Mouse (Mus musculus) spleen, adult 12 weeks (tissue): ENCODE results near the gene H2afy.
"Not testable (repeated sequence)": the region's sequence is repeated elsewhere in the genome, so short reads cannot be mapped to it uniquely, and the experiment has no call there.

Experiments used
- DNase-seq: peaks from one replicate; pipeline ENCODE4 v3.0.0; 2022; ENCODE audit warnings: low spot score

Gene H2afy

DNA sequence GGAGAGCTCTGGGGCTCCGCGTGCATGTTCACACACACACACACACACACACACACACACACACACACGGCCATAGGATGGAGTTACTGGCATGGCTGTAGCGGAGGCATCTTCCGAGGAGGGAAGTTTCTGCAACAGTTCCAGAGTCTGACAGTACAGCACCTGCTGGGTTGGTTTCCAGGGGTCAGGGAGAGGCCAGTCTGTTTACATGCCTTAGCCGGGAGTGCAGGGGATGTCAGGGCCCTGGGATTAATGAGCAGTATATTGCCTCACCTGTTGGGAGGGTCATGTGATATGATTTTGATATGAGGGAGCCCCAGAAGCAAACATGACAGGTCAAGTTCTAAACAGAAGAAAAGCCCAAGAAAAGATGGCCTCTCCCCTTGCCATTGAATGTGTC, 66.5 kb downstream of the H2afy start:
- DNase-seq = no peak

DNA sequence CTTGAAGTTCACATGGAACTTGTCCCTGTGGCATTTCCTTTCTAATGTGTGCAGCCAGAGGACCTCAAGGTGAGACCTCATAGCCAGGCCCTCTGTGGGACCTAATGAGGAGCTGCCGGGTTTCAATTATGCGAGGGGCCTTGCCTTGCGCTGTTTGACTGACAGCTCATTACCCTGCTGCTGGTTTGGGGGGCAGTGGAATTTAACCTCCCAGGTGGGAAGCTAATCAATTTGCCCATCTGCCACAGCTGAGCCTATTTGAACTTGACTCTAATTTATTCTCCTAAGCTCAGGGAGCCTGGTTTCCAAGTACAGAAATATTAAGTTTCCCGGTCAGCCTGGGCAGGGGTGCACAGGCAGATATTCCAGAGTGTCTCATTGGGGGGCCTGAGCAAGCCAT, 67.6 kb downstream of the H2afy start:
- DNase-seq = no peak

DNA sequence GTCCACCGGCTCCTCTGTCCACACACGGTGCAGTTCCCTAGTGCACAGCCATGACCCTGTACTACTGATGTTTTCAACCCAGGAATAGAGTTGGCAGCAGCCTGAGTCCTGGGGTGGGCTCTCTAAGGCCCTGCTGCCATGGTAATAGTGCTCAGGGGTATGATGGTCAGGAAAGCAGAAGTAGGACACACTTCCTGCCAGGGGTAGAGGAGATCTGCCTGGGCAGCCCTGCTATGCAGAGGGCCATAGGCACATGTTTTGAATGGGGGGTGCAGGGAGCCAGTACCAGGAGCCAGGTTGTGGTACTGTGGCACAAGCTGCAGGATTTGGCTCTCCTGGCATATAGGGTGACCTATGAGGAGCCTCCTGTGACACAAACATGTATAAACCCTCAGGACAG, 69.3 kb downstream of the H2afy start:
- no peak for DNase-seq

DNA sequence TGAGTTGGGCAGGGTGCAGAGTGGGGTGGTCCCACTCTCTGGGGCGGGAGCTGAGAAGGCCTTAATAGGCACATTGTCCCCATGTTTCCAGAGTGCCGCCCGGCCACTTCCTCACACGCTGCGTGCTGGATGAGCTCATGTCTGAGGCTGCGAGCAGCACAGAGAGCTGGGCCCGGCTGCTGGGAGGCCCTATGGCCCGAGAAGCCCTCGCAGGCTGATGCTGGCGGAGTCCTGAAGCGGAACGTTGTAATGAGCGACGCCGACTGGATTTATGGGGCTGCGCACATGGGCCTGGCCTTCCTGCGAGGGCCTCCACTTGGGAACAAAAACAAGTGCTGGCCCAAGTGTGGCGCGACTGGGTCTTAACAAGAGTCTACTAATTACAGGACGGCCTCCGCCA, 70.0 kb downstream of the H2afy start:
- DNase-seq = no peak

DNA sequence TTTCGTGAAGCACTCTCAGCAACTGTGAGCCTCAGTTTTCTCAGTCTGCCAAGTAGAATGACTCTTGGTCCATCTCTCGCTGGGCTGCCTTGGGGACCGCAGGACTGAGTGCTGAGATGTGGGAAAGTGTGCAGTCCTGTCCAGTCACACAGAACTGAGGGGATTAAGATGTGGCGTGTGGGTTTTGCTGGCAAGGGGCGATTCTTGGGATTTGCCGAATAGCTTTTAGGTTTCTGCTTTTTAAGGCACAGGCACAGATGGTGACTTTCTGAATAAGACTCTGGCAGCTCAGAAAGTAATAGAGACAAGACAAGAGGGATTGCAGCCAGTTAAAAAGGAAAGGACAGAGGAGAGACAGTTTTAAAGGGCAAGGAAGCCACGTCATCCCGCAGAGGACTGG, 78.4 kb downstream of the H2afy start:
- no peak for DNase-seq

DNA sequence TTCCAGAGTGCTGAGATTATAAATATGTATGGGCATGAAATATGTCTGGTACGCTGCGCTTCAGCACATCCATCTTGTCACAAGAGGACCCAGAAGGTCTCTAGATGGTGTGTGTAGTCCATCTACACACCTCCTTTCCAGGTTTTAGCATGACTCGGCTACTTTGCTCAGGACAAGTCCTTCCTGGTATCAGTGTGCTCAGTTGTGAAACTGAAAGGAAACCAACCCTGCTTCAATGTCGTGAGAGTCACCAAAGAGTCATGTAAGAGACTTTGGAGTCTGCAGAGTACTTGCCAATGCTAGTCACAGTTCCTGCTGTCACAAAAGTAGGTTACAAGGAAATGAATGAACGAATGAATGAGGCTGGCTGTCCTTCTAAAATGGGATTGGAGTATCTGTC, 80.4 kb downstream of the H2afy start:
- no peak for DNase-seq

DNA sequence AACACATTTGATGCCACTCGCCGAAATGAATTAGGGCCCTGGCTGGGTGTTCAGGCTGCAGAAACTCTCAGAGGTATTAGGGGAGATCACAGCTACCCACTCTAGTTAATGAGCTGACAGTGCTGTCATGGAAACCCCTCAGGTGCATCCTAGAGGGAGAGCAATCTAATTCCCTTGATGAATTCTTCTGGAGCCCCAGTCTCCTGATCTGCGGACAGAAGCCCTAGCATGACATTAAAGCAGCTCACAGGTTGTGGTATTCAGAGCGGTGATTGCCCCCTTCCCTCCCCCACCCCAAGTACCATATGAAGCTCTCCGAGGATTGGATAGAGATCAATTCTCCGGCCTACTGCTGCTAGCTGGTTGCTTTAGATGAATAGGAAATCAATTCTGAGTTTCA, 82.1 kb downstream of the H2afy start:
- no peak for DNase-seq

DNA sequence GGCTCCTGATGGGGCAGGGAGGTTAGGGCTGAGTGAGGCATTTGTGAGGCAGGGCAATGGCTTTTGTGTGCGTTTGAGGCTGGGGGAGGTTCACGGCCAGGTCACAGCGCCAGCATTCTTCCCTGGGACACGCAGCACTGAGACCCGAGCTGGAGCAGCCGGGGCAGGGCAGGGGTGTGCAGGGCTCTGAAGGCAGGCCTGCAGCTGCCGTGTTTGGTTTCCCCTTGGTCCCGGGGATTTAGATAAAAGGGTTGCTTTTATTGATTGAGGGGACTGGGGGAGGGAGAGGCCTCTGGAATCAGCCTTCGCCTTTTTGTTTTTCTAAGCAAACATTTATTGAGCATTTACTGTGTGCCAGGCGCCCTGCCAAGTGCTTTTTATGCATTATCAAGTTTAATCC, 83.4 kb downstream of the H2afy start:
- no peak for DNase-seq

DNA sequence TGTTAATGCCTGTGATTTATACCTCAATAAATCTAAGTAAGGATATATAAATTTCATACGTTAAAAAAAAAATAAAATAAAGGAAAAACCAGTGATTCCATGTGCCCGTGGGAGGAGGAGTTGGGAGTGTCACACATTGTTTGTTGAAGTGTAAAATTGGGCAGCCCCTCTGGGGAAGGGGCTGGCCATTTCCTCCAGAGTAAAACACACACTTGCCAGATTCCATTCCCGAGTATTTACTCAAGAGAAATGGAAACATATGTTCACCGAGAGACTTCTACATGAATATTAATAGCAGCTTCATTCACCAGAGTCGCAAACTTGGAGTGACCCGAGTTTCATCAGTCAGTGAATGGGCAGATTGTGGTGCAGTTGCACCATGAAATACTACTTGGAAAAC, 85.9 kb downstream of the H2afy start:
- DNase-seq = no peak

DNA sequence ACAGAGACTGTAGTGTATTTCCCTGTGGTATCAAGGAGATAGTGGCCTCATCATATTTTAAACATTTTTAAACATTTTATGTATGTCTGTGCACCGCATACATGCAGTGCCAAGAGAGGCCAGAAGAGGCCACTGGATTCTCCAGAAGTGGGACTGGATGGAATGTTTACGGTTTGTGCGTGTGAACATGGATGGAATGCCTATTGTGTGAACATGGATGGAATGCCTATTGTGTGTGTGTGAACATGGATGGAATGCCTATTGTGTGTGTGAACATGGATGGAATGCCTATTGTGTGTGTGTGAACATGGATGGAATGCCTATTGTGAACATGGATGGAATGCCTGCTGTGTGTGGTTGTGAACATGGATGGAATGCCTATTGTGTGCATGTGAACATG, 93.9 kb downstream of the H2afy start:
- no peak for DNase-seq

DNA sequence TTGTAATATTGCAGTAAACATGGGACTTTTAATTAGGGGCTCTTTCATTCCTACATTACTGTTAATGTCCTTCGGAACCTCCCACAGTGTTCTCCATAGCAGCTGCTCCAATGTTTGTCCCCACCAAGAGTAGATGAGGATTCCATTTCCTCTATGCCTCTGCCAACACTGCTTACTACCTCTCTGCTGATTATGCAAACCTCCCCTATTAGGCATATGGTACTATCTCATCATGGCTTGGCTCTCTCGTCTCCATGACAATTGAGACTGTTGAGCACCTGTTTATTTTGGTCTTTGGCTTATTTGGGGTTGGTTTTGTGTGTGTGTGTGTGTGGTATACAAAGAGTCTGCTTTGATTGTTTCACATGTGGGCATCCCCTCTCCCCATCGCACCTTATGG, 95.5 kb downstream of the H2afy start:
- no peak for DNase-seq

DNA sequence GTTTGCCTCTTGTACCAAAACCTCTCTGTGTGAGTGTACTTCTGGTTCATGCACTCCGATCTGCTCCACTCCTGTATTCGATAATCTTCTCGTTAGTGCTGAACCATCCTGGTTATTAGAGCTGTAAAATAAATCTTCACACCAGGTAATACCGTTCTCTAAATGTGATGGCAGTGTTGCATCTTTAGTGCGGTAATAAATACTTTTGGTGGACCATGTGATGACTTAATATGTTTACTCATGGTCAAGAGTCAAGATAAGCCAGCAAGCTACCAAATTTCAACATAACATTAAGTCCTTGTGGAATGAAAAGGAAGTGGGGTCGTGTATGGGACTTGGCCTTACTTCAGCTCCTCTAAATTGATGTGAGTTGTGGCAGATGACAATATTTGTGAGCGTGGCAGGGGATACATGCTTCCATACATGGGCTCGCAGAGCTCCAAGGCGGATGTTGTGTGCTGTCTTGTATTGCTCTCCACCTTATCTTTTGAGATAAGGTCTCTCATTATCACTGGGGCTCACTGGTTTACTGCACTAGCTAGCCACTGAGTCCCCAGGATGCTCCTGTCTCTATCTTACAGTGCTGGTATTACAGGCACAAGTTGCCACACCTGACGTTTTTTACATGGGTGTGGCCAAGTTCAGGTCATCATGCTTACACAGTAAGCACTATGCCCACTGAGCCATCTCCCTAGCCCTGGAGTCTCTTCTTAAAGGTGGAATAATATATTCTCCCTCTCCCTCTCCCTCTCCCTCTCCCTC, 96.4 kb downstream of the H2afy start:
- DNase-seq = no peak

DNA sequence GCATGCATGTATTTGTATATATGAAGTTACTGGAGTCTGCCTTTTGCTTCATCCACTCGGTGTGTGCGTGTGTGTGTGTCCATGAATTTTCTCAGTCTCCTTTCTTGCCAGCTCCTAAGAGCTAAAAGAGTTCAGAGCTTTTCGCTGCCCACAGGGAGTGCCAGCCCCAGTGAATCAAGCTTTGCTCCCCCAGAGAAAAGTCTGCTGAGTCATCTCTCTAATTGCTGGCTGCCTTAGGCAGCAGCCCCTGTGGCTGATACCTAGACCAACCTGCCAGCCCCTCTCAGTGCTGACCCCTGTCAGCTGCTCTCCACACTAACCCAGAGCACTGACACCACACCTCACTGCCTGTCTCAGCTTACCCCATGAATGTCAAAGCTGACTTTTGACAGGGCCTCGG, 107.2 kb downstream of the H2afy start:
- no peak for DNase-seq

DNA sequence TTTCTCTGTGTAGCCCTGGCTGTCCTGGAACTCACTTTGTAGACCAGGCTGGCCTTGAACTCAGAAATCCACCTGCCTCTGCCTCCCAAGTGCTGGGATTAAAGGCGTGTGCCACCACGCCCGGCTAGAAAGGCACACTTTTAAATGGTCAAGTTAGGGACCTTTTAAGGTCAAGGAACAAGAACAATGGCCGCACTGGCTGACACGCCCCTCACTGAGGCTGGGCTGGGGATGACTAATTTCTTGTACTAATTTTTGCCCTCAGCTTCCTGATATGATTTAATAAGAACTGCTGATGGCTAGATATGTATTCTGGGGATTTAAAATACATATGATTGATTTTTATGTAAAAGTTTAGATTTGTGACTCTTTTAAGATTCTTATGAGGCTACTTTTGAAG, 108.2 kb downstream of the H2afy start:
- DNase-seq = not testable (repeated sequence)

DNA sequence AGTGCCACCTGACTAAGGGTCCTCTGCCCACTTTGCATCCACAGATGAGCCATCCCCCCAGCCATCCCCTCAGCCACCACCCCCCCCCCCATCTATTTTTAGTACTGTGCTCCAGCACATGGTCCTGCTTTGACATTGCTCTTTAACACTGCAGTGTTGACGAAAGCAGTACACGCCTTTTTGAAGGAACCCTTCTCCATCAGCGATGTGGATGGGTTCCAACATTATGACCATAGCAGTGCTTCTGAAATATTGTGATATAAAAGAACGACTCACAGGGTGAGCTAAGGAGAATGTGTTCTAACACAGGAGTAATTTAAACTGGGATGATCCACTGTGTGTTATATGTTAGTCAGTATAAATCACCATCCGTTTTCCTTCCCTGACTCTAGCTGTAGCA, 109.5 kb downstream of the H2afy start:
- DNase-seq = no peak

DNA sequence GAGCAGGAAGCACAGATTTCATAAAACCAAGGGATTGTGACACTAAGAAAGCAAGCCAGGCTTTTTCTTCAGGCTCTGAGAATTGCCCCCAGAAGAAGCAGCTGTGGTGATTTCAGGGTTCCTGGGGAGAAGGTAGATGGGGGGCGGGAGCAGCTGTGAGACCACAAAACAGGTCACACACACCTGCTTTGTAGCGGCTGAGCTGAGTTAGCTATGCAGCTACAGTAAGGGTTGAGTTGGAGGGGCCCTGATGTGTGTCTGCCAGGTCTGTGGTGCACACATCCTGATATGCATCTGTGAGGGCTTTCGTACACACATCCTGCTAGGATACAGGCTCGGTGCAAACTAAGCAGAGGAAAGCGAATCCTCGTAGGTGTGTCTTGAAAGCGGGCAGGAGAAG, 110.1 kb downstream of the H2afy start:
- DNase-seq = no peak

DNA sequence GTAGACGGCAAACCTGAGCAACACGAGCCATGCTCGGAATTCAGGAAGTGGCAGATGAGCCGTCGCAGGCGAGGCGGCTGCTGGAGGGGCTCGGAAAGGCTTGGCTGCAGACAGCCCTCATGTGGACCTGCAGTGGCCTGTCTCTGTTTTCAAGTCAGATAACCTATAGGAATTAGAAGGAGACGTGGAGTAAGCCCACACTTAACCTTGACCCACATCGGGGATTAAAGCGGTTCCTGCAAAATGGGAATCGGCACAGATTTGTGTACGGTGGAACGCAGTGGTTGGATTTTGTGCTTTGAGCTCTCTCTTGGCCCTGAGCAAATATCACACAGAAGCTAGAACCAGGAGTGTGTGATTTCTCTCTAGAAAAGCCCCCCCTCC, 111.1 kb downstream of the H2afy start:
- DNase-seq = no peak

DNA sequence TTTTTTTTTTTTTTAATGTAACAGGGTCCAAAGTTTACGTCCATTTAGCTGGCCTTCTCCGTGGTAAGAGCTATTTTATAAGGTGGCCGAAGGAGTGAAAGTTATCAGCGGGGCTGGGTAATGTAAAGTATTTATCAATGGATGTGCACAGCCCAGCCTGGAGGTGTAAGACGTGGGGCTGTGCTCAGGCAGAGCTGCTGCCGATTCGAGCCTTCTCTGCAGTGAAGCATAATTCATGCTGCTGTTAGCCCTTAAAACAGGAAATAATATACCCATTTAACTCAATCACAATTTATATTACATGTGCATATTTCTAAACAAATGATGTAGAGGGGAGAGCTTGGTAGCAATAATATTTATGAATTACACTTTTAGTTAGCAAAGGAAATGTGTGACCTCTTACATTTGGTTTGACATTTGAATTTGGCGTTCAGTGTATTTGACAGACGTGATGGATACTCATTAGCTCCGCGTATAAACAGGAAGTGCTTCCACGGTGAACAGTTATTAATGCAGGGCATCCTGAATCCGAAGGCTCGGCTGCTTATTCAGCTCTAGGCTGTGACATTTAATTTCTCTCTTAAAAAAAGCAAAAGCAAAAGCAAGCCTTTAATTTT, 111.6 kb downstream of the H2afy start:
- DNase-seq = no peak
